Mouse (Mus musculus): Measurements from ENCODE around the gene Dbil5. TPM values are rescaled to one million over a fixed set of nuclear protein-coding genes. Genes with fewer than 3 reads are reported as not detected.

The Dbil5 gene
- polyA plus RNA-seq, 1 experiment = 0.76 TPM

DNA sequence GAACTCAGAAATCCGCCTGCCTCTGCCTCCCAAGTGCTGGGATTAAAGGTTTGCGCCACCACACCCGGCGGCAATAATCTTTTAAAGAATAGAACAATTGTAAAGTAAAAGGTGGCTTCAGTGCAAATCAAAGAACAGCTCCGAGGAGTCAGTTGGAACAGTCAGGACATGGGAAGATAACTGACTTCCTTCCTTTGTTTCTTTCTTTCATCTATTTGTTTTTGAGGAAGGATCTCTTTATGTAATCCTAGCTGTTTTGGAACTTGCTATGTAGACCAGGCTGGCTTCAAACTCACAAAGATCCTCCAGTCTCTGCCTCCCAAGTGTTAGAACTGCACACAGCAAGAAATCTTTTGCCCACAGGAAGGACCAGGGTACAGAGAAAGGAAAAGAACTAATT, 7.2 kb downstream of the Dbil5 start:
- H3K4me1 ChIP-seq (ENCODE audit: control insufficient read depth, insufficient read depth, low read length) = peaks cover 3% of the 10 kb centered on the region
- WGBS = 76% methylated on average over 5 of the region's 5 CpGs
- no peak overlapping the region for H3K4me3 ChIP-seq (replicated peaks; ENCODE audit: extremely low read depth, low read depth, low read length)
- DNase-seq = no peak
- TF ChIP-seq CTCF (IDR thresholded peaks at IDR 0.05; ENCODE audit: insufficient read depth, low read length) (no peak), POLR2A (IDR thresholded peaks at IDR 0.05; ENCODE audit: borderline replicate concordance, extremely low read depth, low read depth, low read length) (no peak)

- TF ChIP-seq CTCF (IDR thresholded peaks at IDR 0.05; ENCODE audit: insufficient read depth, low read length) (no peak), POLR2A (IDR thresholded peaks at IDR 0.05; ENCODE audit: borderline replicate concordance, extremely low read depth, low read depth, low read length) (no peak)
- DNase-seq = no peak
- Histone ChIP-seq H3K4me1 (ENCODE audit: control insufficient read depth, insufficient read depth, low read length) (peaks cover 3% of the 10 kb centered on the region), H3K4me3 (replicated peaks; ENCODE audit: extremely low read depth, low read depth, low read length) (no peak overlapping the region)
Measured at GRCm38 (mm10) chr11:76225051-76225450, 7.6 kb downstream of the Dbil5 start.

DNA sequence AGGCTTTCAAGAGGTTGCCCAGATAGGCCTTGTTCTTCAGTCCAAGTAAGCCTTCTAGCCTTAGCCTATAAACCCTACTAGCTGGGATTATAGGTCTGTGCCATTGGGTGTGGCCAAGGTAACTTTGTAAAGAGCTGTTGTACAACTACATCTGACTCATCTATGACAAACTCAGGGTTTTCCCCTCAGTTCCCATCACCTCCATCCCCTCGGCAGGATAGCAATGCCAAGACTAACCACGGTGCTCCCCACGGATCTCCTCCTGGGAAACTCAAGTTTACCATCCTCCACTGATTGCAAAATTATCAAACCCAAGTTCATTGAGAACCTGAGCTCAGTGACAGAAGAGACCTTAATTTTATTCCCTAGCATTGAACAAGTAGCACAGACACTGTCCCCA, 18.7 kb downstream of the Dbil5 start:
- no peak for DNase-seq
- Histone ChIP-seq H3K4me3 (replicated peaks; ENCODE audit: extremely low read depth, low read depth, low read length) (no peak overlapping the region), H3K4me1 (ENCODE audit: control insufficient read depth, insufficient read depth, low read length) (no peaks in the 10 kb centered on the region)
- WGBS = 86% methylated on average over 3 of the region's 3 CpGs
- TF ChIP-seq POLR2A (IDR thresholded peaks at IDR 0.05; ENCODE audit: borderline replicate concordance, extremely low read depth, low read depth, low read length) (no peak), CTCF (IDR thresholded peaks at IDR 0.05; ENCODE audit: insufficient read depth, low read length) (no peak)

DNA sequence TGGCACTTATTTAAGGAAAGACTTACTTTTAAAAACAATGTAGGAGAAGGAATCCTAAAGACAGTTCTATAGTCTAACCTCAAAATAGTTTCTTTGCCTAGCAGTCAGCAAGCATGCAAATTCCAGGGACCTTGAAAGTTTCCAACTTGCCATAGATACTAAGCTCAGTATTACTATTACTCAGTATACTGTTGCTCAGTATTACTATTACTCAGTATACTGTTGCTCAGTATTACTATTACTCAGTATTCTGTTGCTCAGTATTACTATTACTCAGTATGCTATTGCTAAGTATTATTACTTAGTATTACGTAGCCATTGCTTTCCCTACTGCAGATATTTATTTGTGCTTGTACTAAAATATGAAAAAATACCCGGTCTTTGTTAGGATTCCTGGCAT, 22.3 kb downstream of the Dbil5 start:
- DNase-seq = no peak
- Histone ChIP-seq H3K4me3 (replicated peaks; ENCODE audit: extremely low read depth, low read depth, low read length) (no peak overlapping the region), H3K4me1 (ENCODE audit: control insufficient read depth, insufficient read depth, low read length) (peaks cover 7% of the 10 kb centered on the region)
- TF ChIP-seq POLR2A (IDR thresholded peaks at IDR 0.05; ENCODE audit: borderline replicate concordance, extremely low read depth, low read depth, low read length) (no peak), CTCF (IDR thresholded peaks at IDR 0.05; ENCODE audit: insufficient read depth, low read length) (no peak)
- WGBS = 91% methylated on average over 2 of the region's 2 CpGs

GRCm38 (mm10) chr11:76242901-76243810, 25.7 kb downstream of the Dbil5 start, which contains the start of the genes Mrm3 and Glod4:
Gene Mrm3, plus strand, starts transcription at chr11:76243715.
Gene Glod4, minus strand, starts transcription at chr11:76243725.
- TF ChIP-seq CTCF (IDR thresholded peaks at IDR 0.05; ENCODE audit: insufficient read depth, low read length) = no peak
- peak; percentile 75; the same call in 1 of the 2 replicates for TF ChIP-seq POLR2A (IDR thresholded peaks at IDR 0.05; ENCODE audit: borderline replicate concordance, extremely low read depth, low read depth, low read length)

DNA sequence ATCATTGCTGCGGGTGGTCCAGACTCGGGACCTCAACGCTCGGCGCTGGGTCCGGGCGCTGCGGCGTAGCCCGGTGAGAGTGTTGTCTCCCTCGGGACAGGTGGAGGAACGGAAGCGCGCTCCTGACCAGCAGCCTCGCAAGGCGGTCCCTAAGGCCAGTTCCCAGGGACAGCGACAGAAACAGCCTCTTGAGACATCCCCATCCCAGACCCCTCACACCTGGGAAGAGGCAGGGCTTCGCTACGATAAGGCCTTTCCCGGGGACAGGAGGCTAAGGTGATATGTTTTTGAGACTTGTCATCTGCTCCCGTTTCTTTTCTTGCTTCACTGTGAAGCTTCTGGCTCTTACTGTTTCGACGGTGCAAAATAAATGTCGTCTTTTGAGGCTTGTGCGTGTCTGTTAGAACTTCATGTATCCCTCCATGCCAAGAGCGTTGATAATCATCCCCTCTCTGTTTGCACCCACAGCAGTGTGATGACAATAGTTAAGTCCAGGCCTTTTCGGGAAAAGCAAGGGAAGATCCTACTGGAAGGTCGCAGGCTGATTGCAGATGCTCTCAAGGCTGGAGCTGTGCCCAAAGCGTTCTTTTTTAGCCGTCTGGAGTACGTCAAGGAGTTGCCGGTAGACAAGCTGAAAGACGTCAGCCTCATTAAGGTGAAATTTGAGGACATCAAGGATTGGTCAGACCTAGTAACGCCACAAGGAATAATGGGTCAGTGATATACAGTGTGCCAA, 26.6 kb downstream of the Dbil5 start:
- WGBS = 2% methylated on average over 34 of the region's 34 CpGs
- Histone ChIP-seq H3K4me3 (replicated peaks; ENCODE audit: extremely low read depth, low read depth, low read length) (peak overlapping the region; percentile 85), H3K4me1 (ENCODE audit: control insufficient read depth, insufficient read depth, low read length) (peaks cover 7% of the 10 kb centered on the region)
- no peak for TF ChIP-seq POLR2A (IDR thresholded peaks at IDR 0.05; ENCODE audit: borderline replicate concordance, extremely low read depth, low read depth, low read length)
- TF ChIP-seq CTCF (IDR thresholded peaks at IDR 0.05; ENCODE audit: insufficient read depth, low read length) = no peak
- no peak for DNase-seq

More at GRCm38 (mm10) chr11:76242901-76243810, 25.7 kb downstream of the Dbil5 start, which contains the start of the genes Mrm3 and Glod4:
- under 1% methylated on average over 61 of the region's 61 CpGs for whole genome bisulfite sequencing
- Histone ChIP-seq H3K4me1 (ENCODE audit: control insufficient read depth, insufficient read depth, low read length) (peaks cover 7% of the 10 kb centered on the region), H3K4me3 (replicated peaks; ENCODE audit: extremely low read depth, low read depth, low read length) (peak within 1 kb of the TSS; percentile 85)
- peak; percentile 94 for DNase-seq

DNA sequence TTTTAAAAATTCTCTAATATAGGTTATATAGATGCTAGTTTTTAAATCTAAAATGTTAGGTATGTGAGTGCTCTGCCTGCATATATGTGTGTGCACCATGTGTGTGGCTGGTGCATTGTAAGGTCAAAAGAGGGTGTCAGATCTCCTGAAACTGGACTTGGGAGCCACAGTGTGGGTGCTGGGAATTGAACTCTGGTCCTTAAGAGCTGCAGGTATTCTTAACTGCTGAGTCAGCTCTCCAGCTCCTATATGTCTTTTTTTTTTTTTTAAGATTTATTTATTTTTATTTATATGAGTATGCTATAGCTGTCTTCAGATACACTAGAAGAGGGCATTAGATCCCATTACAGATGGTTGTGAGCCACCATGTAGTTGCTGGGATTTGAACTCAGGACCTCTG, 29.0 kb downstream of the Dbil5 start:
- Histone ChIP-seq H3K4me1 (ENCODE audit: control insufficient read depth, insufficient read depth, low read length) (peaks cover 7% of the 10 kb centered on the region), H3K4me3 (replicated peaks; ENCODE audit: extremely low read depth, low read depth, low read length) (no peak overlapping the region)
- no peak for DNase-seq
- TF ChIP-seq CTCF (IDR thresholded peaks at IDR 0.05; ENCODE audit: insufficient read depth, low read length) (no peak), POLR2A (IDR thresholded peaks at IDR 0.05; ENCODE audit: borderline replicate concordance, extremely low read depth, low read depth, low read length) (no peak)

- H3K4me3 ChIP-seq (replicated peaks; ENCODE audit: extremely low read depth, low read depth, low read length) = no peak overlapping the region
- TF ChIP-seq POLR2A (IDR thresholded peaks at IDR 0.05; ENCODE audit: borderline replicate concordance, extremely low read depth, low read depth, low read length) (no peak), CTCF (IDR thresholded peaks at IDR 0.05; ENCODE audit: insufficient read depth, low read length) (no peak)
- no peak for DNase-seq
- WGBS = 42% methylated on average over 2 of the region's 2 CpGs
- H3K4me1 ChIP-seq (ENCODE audit: control insufficient read depth, insufficient read depth, low read length) = peaks cover 7% of the 10 kb centered on the region
Measured at GRCm38 (mm10) chr11:76247239-76247638, 29.8 kb downstream of the Dbil5 start.

- 58% methylated on average over 3 of the region's 3 CpGs for WGBS
- no peak for DNase-seq
- no peak for TF ChIP-seq CTCF (IDR thresholded peaks at IDR 0.05; ENCODE audit: insufficient read depth, low read length)
- TF ChIP-seq POLR2A (IDR thresholded peaks at IDR 0.05; ENCODE audit: borderline replicate concordance, extremely low read depth, low read depth, low read length) = no peak
- H3K4me1 ChIP-seq (ENCODE audit: control insufficient read depth, insufficient read depth, low read length) = no peaks in the 10 kb centered on the region; the same call in 1 of the 2 replicates
- H3K4me3 ChIP-seq (replicated peaks; ENCODE audit: extremely low read depth, low read depth, low read length) = no peak overlapping the region
Measured at GRCm38 (mm10) chr11:76252036-76252435, 34.6 kb downstream of the Dbil5 start.
